Mouse (Mus musculus) left cerebral cortex, adult 18-20 months (tissue): ENCODE results near the gene Rnf8. TPM values are rescaled to one million over a fixed set of nuclear protein-coding genes. Genes with fewer than 3 reads are reported as not detected.
"Not testable (repeated sequence)": the region's sequence is repeated elsewhere in the genome, so short reads cannot be mapped to it uniquely, and the experiment has no call there.

Experiments
- DNase-seq, 2 experiments: peaks; one replicate each; pipeline ENCODE4 v3.0.0; 2021 to 2022; ENCODE audit warnings: low spot score in 2 of 2, mixed read lengths in 1 of 2
- long read RNA-seq, 2 experiments: library from polyadenylated mRNA; stranded (forward); transcript quantifications; one replicate each; pipeline ENCODE4 v2.0.0; 2021
- total RNA-seq, 2 experiments: library from RNA; stranded (reverse); gene quantifications; 2 replicates each; pipeline ENCODE4 v1.2.3; 2021

Rnf8 gene
- total RNA-seq, result 10 to 100 TPM; 53.8 to 66.2 TPM
- long read RNA-seq, experiment 1, full-length matches to known transcripts, result 96 of 106 reads
- long read RNA-seq, experiment 1, partial matches to known transcripts, result 4 of 106 reads
- long read RNA-seq, experiment 1, other reads (novel, unspliced or antisense), result 6 of 106 reads
- long read RNA-seq, experiment 2, full-length matches to known transcripts, result 48 of 53 reads
- long read RNA-seq, experiment 2, partial matches to known transcripts, result 3 of 53 reads
- long read RNA-seq, experiment 2, other reads (novel, unspliced or antisense), result 2 of 53 reads

DNA sequence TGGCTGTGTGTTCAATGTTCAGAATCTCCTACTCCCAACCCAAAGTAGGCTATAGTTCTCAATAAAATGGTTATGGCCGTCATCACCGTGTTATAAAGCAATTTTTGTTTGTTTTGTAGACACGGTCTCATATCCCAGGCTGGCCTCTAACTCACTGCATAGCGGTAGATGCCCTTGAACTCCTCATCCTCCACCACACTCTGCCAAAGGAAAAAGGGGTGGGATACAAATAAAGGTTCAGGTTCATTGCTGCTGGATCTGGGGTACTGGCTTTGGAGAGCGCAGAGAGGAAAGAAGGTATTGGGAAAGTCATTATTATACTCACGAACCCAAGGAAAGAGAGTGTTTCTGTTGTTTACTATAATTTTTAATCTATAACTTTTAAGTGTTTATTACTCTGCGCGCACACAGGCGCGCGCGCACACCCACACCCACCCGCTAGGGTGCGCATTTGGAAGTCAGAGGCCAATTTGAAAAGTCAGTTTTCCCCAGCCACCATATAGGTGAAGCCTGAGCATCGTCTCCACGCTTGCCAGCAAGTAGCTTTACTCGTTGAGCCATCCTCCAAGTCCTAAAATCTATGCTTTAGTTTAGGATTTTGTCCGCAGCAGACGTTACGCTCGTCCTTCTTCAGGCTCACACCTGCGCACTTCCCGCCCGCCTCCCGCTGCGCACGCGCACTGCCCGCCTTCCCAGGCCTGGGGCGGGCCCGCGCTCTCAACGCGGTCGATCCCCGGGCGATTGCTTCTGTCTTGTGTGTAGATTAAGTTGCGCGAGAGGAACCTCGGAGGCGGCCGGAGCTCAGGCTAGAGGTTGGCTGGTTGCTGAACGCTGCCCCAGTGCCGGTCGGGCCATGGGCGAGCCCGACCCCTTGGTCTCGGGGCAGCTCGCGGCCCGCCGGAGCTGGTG lies at the start of gene Rnf8, which contains the start of gene Gm28043:
Gene Rnf8 (plus strand): TSS at position 676 of the 909 bp plus-strand sequence.
Gene Gm28043 (plus strand): TSS at position 762 of the 909 bp plus-strand sequence.
- DNase-seq, result peak; percentile 94 to 96

DNA sequence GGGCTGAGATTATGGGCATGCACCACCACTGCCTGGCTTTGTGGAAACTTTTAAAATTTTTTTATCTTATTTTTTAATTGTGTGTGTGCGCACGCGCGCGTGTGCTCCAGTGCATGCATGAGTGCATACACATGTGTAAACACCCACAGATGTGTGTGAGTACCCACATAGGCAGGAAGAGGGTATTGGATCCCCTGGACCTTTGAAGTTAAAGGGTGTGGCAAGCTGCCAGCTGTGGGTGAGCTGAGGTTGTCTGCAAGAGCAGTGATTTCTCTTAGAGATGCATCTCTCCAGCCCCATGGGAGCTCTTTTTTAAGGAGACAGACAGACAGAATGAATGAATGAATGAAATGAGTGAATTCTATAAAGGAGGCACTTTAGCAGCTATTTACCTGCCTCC lies 49.1 kb upstream of the Rnf8 start:
- no peak for DNase-seq

DNA sequence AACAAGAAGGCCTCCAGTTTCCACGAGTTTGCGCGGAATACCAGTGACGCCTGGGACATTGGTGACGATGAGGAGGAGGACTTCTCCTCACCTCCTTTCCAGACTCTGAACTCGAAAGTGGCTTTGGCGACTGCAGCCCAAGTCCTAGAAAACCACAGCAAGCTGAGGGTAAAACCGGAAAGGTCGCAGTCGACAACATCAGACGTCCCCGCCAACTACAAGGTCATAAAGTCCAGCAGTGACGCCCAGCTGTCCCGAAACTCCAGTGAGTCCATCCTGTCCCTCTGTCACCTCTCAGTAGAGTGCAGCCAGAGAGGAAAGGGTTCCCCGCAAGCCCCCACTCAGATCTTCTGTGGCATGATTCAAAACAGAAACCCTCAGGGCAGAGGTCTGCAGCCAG lies 46.2 kb upstream of the Rnf8 start:
- DNase-seq, result no peak

GRCm38 (mm10) chr17:29569831-29570230 lies 44.8 kb upstream of the Rnf8 start:
- DNase-seq, result no peak

GRCm38 (mm10) chr17:29579579-29580126 lies 34.9 kb upstream of the Rnf8 start:
- DNase-seq, result no peak

- DNase-seq, result no peak
Measured at GRCm38 (mm10) chr17:29583569-29583968, 31.0 kb upstream of the Rnf8 start.

DNA sequence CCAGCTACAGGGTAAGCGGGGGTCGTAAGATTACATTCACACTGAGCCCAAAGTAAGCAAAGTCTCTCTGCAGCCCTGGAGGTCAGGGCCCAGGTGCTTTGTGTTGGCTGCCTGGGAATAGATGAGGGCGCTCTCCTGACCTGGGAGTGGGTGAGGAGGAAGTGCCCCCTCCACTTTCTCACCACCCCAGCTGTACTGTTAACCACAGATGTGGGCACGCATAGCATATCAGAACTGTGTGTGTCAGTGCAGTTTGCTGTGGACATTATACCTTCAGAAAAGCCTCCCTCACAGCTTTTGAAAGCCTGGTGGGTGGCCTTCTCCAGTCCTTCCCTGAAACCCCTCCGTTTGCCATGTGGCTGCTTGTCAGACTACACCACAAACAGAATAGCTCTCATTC lies 30.3 kb upstream of the Rnf8 start:
- DNase-seq, result no peak

- no peak for DNase-seq
Measured at GRCm38 (mm10) chr17:29584737-29585136, 29.9 kb upstream of the Rnf8 start.

GRCm38 (mm10) chr17:29585446-29585845 lies 29.1 kb upstream of the Rnf8 start:
- no peak for DNase-seq

DNA sequence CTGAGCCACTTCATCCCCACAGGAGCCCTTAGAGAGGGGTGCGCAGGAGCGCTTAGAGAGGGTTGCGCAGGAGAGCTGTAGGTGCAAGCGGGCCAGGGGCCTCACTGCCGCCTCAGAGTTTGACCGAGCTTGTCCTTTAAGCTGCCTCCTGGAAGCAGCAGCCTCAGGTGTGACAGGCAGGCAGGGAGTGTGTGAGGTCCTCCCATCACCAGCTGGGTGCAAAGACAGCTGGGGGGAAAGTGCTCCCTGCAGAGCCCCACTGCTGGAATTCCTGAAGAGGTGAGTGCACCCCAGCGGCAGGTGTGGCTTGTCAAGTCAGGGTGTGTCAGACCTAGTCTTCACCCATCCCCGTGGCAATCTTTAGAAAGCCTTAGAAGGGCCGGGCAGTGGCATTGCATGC lies 27.7 kb upstream of the Rnf8 start:
- DNase-seq, result no peak

DNA sequence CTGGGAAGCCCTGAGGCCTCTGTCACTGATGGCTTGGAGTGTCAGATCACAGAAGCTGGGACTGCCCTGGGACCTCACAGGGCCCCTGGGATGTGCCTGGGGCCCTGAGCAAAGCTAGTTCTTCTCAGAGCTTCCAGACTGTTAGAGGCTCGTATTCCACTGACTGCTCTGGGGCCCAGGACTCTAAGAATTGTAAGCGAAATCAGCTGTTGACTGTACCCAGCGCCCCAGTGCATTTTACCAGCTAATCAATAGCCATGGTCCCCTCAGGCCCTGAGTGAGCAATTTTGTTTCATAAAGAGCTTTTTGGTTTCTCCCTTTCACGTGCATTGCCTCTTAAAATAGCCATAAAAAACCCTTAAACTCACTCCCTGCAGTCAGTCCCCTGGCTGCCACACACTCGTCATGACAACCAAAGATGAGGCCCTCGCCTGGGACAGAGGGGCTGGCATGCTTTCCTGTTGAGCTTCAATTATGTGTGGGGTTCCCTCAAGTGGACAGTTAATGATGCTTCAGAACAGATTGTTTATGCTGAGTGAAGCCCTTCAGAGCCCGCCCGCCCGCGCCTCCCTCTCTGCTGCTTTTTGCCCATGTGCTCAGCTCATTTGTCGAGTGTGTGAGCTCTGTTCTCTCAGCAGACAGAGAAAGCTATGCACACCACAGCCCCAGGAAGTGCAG lies 25.2 kb upstream of the Rnf8 start:
- peak in 1 of 2 experiments; percentile 22 for DNase-seq

- DNase-seq, result no peak
Measured at GRCm38 (mm10) chr17:29595891-29596770, 18.5 kb upstream of the Rnf8 start.

DNA sequence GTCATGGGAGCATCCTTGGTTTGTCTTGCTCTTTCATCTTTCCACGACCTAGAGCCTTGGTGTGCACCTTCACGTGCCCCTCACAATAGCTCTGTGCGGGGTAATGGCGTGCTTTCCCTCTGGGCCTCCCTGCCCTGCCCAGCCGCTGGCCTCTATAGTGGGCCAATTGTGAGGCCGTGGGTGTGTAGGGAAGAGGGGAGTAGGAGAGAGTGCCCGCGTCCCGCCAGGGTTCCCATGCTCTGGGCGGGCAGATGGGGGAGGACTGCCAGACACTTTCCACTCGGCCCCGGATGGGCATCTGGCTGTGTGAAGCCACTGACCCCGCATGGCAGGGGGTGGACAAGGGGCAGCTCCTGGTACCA lies 17.8 kb upstream of the Rnf8 start:
- no peak for DNase-seq

- DNase-seq, result no peak
Measured at GRCm38 (mm10) chr17:29599051-29599450, 15.5 kb upstream of the Rnf8 start.

DNA sequence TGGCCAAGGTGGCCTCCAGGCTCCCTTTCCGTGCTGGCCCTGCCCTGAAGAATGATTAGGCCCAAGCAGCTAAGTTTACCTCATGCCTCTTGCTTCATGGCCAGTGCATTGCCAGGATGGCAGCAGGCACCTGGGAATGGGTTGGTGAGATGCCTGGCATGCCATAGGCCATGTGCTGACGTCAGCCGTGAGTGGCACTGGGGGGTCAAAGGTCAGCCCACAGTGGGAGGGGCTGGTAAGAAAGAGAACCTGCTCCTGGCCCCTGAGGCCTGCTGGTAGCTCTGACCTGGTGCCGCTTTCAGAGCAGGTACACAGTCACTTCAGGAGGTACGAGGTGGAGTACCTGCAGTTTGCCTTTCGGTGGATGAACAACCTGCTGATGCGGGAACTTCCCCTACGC lies 15.1 kb upstream of the Rnf8 start:
- DNase-seq, result no peak

DNA sequence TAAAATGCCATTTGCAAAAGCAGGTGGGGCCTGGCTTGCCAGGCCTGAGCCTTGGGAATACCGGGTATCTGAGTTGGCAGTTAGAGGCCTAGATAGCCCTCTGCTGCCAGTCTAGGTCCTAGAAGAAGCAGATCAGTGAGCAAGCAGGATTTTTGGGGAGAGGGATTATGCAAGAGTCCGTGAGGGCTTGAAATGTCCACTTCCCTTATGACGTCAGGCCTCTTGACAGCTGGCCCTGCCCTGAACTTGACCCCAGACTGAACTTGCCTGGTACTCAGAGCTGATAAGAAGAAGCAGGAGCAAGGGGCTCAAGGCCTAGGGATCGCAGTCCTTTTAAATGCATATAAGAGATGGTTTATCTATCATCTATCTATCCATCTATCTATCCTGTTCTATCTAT lies 13.2 kb upstream of the Rnf8 start:
- no peak for DNase-seq

GRCm38 (mm10) chr17:29603283-29603682 lies 11.3 kb upstream of the Rnf8 start:
- DNase-seq, result peak; percentile 87 to 90

DNA sequence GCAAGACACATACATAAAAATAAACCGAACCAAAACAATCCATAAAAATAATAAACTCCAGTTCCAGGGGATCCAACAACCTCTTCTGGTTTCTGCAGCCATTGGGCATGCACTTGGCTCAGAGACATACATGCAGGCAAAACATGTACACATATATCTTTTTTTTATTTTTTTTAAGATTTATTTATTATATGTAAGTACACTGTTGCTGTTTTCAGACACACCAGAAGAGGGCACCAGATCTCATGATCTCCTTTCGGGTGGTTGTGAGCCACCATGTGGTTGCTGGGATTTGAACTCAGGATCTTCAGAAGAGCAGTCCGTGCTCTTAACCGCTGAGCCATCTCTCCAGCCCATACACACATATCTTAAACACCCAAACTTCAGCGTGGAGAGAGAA lies 1.1 kb upstream of the Rnf8 start:
- DNase-seq, result not testable (repeated sequence)

- DNase-seq, result no peak
Measured at GRCm38 (mm10) chr17:29615024-29615551, 498 bp downstream of the Rnf8 start.

DNA sequence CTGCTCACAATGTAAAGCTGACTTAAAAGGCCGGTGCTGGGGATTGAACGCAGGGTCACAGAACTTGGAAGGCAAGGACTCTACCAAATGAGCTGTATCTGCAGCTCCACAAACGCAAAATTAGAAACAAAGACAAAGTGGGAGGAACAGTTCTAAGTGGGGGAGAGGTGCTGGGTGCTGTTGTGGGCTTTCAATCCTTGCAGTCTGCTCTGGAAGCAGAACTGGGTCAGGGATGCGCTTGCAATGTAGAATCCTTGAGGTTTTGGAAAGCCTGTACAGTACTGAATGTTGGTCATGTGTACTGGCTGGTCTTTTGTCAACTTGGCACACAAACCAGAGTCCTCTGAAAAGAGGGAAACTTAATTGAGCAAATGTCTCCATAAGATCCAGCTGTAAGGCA lies 1.0 kb downstream of the Rnf8 start:
- no peak for DNase-seq
